Mouse (Mus musculus) cerebellum, adult 8-10 months (tissue): ENCODE data around the gene Tex22.

ENCODE experiments used
- DNase-seq: peaks from one replicate; pipeline ENCODE4 v3.0.0; 2022

Gene Tex22

DNA sequence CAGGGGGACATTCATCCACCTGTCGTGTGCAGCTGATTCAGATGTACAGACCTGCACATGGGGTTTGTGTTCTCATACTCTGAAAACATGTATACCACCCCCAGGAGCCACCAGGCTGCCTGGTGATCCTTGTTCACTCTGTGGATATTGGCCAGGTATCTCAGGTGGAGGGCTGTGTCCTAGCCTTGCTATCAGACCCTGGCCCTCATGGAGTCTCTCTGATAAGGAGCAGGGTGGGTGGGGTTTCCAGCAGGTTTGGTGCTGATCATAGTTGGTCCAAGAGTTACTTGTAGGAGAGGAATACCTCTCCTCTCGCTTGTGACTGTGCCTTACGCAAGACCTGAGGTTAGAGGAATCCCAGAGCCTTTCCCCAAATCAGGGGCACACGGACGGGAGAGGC lies 14.1 kb upstream of the Tex22 start:
- DNase-seq: no peak

DNA sequence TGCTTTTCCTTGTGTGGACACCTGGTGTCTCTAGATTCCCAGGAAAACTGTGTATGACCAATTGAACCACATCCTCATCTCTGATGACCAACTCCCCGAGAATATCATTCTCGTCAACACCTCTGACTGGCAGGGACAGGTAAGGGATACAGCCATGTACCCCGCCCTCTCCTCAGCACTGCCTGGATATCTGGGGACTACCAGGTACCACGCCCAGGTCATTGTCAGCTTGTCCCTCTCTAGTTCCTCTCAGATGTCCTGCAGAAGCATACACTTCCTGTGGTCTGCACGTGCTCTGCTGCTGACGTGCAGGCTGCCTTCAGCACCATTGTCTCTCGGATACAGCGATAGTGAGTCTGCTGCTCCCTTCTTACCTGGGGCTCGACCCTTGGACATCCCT lies 12.7 kb upstream of the Tex22 start:
- no peak for DNase-seq

DNA sequence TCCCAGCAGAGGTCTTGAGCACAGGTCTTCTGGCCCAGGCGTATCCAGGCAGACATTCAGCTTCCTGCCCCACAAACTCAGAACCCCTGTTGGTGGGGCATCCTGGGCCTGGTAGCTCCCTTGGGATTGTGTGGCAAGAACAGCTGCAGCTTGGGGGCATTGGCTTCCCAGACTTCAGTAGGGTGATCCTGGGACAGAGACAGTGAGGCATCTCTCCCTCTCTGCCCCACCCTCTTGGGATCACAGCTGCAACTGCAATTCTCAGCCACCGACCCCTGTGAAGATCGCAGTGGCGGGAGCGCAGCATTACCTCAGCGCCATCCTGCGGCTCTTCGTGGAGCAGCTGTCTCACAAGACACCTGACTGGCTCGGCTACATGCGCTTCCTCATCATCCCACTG lies 12.1 kb upstream of the Tex22 start:
- DNase-seq: no peak

DNA sequence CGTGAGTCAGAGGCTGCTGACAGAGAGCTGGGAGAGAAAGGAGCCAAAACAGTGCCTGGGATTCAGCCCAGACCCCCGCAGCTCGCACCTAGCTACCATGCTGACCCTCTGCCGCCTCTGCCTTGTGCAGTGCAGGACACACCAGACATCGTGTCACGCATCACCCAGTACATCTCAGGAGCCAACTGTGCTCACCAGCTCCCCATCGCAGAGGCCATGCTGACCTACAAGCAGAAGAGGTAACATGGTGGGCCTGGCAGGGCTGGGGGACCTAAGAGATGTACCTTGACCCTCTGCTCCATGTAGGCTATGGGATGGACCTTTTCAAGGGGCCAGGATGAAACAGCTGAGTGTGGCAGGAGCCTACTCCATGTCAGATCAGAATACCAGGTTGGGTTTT lies 10.6 kb upstream of the Tex22 start:
- DNase-seq: no peak

DNA sequence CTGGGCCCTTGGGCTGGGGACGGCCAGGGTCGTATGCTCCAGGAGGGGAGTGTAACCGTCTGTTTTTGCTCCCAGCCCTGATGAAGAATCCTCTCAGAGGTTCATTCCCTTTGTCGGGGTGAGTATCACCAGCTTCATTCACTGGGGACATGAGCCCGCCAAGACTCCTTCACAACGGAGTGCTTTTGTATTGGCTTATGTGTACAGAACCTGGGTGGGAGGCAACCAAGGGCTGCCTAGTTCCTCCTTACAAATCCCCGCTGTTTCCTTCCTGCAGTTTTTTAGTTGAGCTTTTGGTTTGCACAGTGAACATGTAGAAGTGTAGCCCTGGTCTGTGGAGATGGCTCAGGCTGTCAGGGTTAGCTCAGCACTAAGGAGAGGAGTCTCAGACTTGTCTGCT lies 6.3 kb upstream of the Tex22 start:
- no peak for DNase-seq

DNA sequence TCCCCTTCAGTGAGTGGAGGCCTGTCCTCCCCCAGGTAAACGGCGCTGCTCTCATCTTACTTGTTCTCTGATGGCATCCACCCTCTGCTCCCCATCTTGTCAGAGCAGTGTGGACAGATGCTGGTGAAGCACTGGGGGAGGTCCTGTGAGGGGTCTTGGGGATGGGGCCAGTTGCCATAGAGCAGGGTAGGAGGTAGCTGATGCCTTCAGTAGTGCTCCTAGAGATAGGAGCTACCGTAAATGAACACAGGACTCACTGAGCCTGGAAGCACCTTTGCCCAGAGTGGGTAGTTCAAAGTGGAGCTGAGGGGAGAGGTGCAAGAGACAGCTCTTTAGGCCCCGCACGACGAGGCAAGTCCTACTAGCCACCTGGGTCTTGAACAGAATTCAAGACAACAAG lies 4.9 kb upstream of the Tex22 start:
- no peak for DNase-seq

DNA sequence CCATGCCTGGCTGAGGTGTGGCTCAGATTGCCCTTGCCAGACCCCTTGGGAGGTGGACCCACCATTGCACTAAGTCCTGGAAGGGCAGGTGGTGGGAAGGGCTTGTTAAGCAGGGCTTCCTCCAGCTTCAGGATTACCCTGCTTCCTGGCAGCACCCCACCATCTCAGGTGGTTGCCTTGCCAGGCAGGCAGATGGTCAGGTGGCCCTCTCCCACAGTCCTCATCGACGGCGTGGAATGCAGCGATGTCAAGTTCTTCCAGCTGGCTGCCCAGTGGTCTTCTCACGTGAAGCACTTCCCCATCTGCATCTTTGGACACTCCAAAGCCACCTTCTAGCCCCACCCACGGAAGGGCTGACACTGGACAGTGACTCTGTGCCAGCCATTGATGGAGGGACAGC lies 3.0 kb upstream of the Tex22 start:
- DNase-seq: no peak

DNA sequence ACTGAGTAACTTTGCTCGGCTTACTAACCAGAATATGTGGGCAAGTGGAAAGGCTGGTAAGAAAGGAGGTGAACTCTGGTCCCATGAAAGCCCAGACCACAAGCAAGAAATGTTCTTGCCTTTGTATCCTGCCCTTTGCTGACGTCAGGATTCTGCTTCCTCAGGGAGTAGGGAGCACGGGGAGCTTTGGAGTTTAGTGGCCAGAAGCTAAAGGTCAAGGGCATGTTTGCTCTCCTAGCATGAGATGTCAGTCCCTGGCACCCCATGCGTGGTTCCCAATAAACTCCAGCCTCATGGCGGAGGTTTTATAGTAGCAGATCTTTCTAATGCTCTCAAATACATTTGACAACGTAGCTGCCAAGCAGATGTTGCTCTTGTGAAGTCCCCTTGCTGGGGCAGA lies 2.5 kb upstream of the Tex22 start:
- no peak for DNase-seq

DNA sequence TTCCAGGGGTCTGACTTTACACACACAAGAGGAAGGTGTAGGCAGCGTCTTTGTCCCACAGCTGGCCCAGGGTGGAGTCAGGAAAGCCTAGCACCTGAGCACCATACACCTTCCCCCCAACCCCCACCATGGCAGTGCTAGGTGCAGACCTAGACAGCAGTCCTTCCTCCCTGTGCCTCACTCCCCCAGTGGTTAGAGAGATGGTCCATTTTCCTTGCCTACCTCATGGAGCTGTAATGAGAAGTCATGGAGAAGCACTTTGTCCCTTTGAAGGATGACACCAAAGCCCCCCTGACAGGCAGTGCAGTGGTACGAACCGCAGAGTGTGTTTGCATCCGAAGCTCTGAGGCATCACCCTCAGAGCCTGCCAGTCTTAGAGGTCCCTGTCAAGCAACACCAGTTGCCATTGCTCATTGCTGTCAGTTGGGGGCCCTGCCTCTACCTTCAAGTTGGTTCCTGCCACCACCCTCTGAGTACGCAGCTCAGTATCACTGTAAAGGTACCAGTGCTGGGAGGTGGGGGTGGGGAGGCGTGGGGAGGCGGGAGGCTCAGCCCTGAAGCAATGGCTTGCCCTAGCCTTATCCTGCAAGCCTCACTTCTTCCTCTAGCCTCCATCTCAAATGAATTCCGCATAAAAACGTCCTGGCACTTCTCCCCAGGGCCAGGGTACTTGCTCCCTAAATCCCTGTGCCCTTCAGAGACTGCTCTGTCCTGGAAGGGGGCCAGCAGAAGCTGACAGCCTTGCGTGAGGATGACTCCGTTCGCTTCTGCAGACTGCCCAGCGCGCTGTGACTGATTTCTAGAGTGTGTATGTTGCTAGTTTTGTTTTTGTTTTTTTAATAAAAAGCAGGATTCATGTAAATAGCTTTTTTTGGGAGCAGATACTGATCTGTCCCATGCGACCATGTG lies 628 bp upstream of the Tex22 start:
- no peak for DNase-seq

DNA sequence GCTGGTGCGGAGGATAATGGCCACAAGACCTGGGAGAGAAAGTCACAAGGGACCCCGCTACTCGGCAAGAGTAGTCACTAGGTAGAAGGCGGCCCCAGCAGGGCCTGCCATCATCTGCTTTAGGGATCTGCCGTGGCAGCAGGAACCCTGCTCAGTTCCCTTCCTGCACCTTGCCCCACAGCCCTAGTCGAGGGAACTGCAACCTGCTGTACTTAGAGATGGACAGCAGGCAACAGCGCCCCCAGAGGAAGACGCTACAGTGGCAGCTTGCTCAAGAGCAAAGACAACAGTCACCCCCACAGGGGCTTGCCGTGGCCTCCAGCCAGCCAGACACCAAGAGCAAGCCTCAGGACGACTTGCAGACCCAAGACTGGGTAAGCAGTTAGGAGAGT lies 757 bp downstream of the Tex22 start:
- peak; percentile 92 for DNase-seq

DNA sequence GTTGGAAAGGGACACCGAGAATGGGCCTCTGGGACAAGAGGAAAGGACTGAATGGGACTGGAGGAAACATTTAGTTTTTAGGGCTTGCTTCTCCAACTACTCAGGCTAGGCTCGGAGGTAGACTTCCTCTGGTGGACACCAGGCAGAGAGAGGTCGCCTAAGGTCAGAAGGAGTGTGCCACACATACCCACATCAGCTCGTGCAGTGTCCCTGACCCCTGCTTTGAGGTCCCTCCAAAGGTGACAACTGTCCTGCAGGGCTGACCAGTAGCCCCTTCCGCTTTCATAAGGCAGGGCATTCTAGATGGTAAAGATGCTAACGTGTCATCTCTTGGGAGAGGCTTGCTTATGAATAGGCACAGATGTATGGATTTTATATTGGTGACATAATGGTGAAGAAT lies 1.2 kb downstream of the Tex22 start:
- DNase-seq: no peak

DNA sequence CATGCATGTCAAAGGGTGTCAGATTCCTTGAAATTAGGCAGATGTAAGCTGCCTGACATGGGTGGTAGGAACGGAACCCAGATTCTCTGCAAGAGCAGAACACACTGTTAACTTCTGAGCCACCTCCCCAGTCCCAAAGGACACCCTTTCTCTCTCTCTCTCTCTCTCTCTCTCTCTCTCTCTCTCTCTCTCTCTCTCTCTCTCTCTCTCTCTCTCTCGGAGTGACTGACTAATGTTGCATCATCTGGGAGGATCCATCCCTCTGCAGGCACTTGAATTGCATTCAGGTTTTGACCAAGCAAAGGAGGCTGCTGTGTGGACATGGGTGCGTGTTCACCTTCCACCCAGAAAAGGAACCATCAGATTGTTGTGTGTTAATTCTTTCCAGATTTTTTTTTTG lies 13.0 kb downstream of the Tex22 start:
- DNase-seq: no peak

DNA sequence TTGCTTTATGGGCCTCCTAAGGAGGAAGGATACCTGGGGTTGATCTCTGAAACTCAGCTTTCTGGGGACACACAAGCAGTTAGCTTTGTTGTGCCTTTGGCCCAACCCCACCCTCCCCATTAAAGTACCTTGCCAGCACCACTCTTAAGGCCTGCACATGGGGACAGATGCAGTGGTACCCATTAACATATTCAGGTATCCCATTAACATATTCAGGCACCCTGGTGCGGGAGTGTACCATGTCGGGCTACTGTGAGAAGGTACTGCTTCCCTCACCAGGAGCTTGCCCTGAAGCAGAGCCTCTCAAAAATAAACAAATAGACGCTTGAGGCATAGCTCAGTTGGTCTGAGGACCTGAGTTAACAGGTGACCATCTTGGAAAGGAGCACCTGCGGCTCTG lies 13.7 kb downstream of the Tex22 start:
- DNase-seq: no peak

DNA sequence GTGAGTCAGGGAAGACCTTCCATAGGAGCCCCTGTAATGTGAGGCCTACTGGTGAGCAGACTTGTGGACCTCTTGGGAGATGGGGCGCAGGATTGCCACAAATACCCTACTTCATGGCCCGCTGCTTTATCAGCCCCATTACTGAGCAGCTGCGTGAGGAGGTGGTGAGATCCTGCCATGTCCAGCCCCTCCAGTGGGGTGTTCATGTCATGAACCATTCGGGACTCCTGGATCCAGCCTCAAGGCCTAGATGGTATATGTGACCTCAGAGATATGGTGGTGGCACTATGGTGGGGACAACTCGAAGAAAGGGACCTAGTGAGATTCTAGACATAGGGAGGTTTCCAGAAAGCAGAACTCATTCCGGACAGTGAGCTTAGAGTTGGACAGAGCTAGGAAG lies 14.8 kb downstream of the Tex22 start:
- no peak for DNase-seq

DNA sequence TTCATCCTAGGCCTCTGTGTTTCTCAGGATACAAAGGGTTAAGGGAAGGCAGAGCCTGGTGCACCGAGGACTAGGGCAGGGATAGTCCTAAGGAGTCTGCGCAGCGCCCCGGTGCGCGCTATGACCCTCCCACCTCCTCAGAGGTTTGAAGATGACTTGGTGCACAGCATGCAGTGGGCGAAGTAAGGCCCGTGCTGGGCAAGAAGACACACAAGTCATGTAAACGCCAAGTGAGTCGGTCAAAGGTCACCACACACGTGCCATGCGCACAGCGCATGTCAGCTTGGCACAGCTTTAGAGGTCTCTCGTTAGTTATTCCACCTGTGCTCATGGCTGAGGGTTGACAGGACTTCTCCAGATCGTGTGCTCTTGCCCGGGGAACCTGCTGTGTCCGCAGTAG lies 15.8 kb downstream of the Tex22 start:
- DNase-seq: no peak

DNA sequence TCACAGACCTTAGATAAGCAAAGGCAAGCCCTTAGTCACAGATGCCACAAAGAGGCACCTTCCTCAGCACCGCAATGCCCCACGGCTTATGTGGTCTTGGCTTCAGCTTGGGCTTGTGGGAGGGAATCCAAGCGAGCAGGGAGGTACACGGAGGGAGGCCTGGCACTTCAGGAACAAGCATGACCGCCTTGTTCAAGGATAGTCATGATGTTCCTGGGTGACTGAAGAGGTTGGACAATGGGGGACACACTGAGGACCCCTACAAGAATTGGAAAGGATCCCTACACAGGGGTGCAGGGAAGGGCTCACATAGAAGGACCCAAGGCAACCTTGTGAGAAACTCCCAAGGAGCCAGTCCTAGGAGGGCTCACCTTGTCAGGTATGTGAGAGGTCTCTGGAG lies 22.7 kb downstream of the Tex22 start:
- DNase-seq: no peak

DNA sequence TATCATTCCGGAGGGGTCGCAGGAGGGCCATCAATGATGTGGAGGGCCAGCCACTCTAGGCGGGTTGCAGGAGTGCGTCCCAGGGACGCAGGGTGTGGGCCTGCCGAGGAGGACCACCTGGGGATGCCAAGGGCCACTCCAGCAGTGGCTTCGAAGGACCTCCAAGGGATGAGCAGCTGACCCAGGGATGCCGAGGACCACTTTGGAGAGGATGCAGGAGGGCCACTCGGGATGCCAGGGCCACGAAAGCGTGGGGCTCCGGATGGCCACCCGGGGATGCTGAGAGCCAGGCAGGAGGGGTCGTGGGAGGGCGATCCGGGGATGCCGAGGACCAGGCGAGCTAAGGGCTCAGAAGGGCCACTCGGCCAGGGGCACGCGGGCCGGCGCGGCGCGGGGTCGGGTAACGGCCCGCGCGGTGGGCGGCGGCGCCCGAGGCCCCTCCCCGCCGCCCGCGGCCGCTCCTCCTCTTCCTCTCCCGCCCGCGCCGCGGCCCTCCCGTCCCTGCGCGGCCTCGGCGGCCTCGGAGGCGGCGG lies 23.5 kb downstream of the Tex22 start, which contains the start of gene Mta1:
TSS of gene Mta1 (plus strand) at position 530 of the 533 bp plus-strand sequence.
- peak; percentile 56 for DNase-seq

DNA sequence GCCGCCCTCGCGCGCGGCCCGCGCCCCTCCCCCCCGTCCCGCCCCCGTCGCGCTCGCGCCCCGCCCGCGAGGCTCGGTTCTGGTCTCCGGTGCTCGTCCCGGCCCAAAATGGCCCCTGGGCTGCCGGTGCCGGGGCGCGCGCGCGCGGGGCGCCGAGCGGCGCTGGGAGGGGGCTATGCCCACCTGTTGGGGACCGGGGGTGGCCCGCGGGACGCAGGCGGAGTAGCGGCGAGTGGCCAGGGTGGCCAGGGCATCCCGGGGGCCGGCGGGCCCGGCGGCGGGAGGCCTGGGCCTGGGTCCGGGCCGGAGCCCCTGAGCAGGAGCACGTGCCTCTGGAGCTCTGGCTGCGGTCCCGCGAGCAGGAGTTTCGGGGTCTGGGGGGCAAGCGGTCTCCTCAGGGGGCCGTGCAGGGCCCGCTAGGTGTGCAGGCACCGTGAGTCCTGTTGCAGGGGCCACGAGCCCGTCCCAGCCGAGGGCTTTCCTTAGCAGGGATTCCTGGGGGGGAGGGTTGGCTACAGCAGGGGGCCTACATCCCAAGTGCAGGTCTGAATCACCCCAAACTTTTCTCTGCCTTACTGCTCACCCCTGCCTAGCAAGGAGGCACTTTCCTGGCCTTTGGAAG lies 24.3 kb downstream of the Tex22 start:
- DNase-seq: peak; percentile 54

DNA sequence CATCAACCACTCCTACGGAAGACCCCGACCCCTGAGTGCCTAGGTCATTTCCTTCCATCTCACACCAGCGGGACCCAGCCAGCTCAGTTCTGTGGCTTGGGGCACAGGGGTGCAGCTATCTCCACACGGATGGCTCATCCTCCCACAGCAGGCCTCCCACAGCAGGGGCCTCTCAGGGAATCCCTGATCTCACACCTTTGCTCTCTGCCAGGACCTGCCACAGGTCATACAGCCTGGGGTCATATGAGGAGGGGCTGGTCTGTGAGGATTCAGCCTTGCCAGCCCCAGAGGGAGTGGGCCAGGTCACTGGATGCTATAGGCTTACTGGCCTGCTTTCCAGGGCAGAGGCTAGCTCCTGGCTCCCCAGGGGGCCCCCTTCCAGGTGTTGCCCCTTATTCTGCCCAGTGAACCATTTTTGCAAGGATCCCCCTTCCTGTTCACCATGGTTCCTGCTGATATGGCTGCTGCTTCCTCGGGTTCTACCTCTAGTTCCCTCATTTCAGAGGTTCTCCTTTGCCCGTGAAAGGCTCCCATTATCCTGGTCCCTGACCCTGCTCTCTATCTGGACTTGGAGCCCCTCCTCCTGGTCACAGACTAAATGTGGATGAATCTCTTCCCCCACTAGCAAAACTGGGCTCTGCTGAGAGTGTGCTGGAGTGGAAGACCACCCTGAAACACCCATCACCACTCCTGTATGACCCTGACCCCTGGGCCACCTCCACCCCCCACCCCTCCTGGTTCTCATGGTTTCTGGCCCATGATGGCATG lies 25.4 kb downstream of the Tex22 start:
- DNase-seq: no peak

DNA sequence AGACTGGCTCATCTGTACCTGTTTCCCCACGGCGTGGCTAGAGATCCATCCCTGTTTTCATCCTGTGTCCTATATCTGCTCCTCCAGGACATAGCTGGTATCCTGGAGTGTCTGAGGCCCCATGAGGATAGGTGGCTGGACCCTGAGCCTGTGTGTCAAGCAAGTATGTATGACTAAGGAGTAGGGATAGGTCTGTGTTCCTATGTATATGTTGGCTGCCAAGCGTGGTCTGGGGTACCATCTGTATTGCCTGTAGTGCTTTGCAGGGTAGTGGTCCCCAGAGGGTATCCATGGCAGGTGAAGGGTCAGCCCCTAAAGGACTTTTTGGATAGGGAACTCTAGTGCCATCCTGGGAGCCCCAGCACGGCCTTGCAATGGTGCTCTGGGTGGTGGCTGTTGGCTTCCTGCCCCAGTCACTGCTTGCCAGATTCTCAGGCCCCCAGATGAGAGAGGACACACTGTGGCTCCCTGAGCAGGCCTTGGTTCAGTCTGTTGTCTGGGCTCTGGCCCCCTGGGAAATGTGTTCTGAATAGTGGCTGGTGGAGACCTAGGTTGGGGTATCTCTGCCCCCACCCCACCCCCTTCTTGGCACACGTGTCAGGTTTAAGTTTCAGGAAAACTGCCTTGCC lies 26.3 kb downstream of the Tex22 start:
- DNase-seq: peak; percentile 63

DNA sequence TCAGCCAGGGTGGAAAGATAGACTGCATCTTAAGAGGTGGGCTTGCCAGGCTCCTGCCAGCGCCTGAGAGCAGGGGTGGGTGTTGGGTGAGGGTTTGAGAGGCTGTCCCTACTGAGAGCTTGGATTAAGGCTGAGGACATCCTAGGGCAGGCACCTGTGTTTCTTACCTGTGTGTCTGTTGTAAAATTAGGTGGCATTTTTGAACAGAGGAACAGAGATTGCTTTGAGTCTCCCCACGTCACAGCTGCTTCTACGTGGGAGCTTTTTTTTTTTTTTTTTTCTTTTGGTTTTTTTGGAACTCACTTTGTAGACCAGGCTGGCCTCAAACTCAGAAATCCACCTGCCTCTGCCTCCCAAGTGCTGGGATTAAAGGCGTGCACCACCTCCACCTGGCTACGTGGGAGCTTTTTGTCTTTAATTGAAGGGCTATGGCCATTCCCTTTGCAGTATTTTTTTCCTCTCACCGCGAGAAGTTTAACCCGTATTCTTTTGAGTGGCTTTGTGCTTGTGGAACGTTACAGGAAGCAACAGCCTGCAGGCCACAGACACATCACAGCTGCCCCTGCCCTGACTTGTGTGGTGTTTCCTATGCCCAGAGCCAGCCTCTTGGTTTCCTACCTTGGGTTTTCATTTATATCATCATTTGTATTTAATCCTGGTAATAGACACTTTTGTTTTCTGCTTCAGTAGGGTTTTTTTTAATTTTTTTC lies 27.1 kb downstream of the Tex22 start:
- no peak for DNase-seq

DNA sequence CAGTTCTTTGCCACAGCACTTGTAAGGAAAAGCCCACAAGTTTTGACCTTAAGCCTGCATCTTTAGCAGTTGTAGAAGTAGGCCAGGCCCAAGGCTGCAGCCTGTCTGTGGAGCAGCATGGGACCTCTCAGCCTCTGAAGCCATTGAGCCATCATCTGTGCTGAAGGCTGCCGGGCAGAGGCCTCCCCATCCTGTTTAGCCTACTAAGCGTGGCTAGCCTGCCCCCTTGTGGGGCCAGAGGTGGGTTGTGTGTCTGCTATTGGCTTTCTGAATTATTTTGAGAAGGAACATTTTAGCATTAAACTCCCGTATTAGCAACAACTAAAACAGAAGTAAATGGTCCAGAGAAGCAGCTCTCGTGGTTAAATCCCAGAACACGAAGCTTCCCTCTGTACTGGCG lies 28.2 kb downstream of the Tex22 start:
- peak; percentile 62 for DNase-seq
